Mouse (Mus musculus): Measurements from ENCODE around the gene Hbq1b. TPM values are rescaled to one million over a fixed set of nuclear protein-coding genes. Genes with fewer than 3 reads are reported as not detected.
A peak's percentile ranks its signal among the peaks of the same experiment; 100 is the strongest.
"Not testable (repeated sequence)": the region's sequence is repeated elsewhere in the genome, so short reads cannot be mapped to it uniquely, and the experiment has no call there.

Hbq1b gene
- polyA plus RNA-seq (2015; fragmentation: Nextera tagmentation; extraction: Ambion mirVana), result 3.3 and 4.1 TPM in 2 replicates

DNA sequence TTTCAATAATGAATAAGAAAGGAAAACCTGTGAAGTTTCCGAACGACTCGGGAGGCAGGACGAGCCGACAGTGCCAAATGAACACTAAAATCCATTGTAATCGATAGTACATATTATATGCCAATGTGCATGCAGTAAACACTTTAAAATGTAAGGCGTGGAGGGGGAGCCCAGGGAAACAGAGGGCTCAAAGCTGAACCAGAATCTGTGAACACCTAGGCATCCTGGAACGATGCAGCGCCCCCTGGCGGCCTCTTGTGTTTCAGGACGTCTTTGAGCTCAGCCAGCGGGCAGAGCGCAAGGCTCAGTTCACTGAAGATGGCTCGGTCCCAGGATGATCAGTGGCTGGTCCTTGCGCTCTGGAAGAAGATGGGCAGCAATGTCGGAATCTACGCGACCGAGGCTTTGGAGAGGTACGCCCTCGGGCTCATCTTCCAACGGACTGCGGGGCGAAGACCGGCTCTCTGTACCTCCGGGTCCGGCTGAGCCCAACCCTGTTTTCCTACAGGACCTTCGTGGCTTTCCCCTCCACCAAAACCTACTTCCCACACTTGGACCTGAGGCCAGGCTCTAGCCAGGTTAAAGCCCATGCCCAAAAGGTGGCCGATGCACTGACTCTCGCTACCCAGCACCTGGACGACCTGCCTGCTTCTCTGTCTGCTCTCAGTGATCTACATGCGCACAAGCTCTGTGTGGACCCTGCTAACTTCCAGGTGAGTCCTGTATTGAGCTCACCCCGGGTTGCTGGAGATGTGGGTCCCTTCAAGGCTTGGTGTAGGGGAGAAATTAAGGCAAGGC is at the start of gene Hbq1b:
Gene Hbq1b (plus strand): TSS at position 271 of the 798 bp plus-strand sequence.
- not testable (repeated sequence) for H3K36me3 ChIP-seq (ENCODE audit: control insufficient read depth, insufficient read depth); H3K4me1 ChIP-seq (replicated peaks; ENCODE audit: control insufficient read depth, insufficient read depth, low read length); H3K27me3 ChIP-seq (replicated peaks; ENCODE audit: control insufficient read depth, insufficient read depth, low read length); H3K9me3 ChIP-seq (ENCODE audit: control insufficient read depth, low read length); H3K27ac ChIP-seq (ENCODE audit: low read length)
- peak within 1 kb of the TSS; percentile 32 for H3K4me3 ChIP-seq (replicated peaks; ENCODE audit: low read length)
- H3K4me2 ChIP-seq (ENCODE audit: low read length), result peak within 1 kb of the TSS; percentile 42
- peak; percentile 86 for ATAC-seq
- 20% methylated on average over 30 of the region's 33 CpGs for WGBS
- peak within 1 kb of the TSS; percentile 36; the same call in 1 of the 2 replicates for H3K9ac ChIP-seq (replicated peaks; ENCODE audit: low read depth, low read length)

DNA sequence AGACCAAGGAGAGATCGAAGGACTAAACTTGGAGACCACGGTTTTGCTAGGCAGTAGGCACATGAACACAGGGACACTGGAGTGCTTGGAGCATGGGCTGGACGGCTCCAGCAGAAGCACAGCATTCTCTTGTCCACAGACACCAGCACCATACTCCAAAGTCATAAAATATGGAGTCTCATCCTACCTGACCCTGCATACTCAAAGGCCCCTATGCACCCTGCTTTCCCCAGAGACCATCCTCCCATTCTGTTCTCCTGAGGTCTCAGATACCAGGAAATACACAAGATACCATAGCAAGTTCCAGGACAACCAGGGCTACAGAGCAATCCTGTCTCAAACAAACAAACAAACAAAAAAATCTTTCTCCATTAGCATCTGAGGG is 49.4 kb upstream of the Hbq1b start:
- peaks cover 47% of the 10 kb centered on the region for H3K4me1 ChIP-seq (replicated peaks; ENCODE audit: control insufficient read depth, insufficient read depth, low read length)
- 87% methylated on average over 3 of the region's 3 CpGs for WGBS
- no peaks in the 10 kb centered on the region for H3K9me3 ChIP-seq (ENCODE audit: control insufficient read depth, low read length)
- H3K4me3 ChIP-seq (replicated peaks; ENCODE audit: low read length), result no peak overlapping the region
- no peak overlapping the region for H3K9ac ChIP-seq (replicated peaks; ENCODE audit: low read depth, low read length)
- H3K36me3 ChIP-seq (ENCODE audit: control insufficient read depth, insufficient read depth), result peaks cover 5% of the 10 kb centered on the region
- no peaks in the 10 kb centered on the region for H3K27me3 ChIP-seq (replicated peaks; ENCODE audit: control insufficient read depth, insufficient read depth, low read length)
- H3K27ac ChIP-seq (ENCODE audit: low read length), result peak overlapping the region; percentile 64
- ATAC-seq, result no peak
- H3K4me2 ChIP-seq (ENCODE audit: low read length), result no peak overlapping the region

DNA sequence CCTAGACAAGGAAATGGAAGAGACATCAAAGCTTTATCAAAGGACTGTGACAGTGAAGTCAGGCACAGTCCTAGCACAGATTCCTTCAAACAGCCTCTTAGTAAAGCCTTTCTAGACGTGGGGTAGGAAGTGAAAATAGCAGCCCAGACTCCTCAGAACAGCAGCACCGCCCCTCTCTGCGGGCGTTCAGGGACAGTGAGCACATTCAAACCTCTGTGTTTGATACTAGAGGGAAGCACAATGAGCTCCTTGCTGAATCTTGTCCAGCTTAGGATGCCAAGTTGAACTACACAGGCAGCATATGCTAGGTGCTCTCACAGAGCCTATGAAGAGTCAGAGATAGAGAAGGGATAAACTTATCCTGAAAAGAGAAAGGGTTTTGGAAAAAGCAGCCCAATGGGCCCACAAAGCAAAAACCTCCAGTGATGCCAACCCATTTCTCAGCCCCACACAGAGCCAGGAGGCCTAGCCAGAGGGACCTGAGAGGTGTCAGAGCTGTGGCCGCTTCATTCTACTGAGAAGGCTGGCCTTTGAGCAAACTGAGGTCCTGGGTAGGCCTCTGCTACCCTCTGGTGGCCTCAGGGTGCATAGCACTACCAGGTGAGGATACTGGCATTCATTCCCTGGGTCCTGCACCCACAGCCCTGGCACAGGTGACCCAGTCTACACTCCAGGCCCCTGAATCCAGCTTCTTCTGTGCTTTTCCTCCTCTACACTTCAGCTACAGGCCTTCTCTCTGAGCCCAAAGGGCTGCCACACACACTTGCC is 48.5 kb upstream of the Hbq1b start:
- 62% methylated on average over 5 of the region's 5 CpGs for WGBS
- peaks cover 47% of the 10 kb centered on the region for H3K4me1 ChIP-seq (replicated peaks; ENCODE audit: control insufficient read depth, insufficient read depth, low read length)
- no peak overlapping the region for H3K9ac ChIP-seq (replicated peaks; ENCODE audit: low read depth, low read length)
- peak; percentile 32 for ATAC-seq
- H3K4me2 ChIP-seq (ENCODE audit: low read length), result no peak overlapping the region
- no peak overlapping the region for H3K4me3 ChIP-seq (replicated peaks; ENCODE audit: low read length)
- peaks cover 5% of the 10 kb centered on the region for H3K36me3 ChIP-seq (ENCODE audit: control insufficient read depth, insufficient read depth)
- H3K9me3 ChIP-seq (ENCODE audit: control insufficient read depth, low read length), result no peaks in the 10 kb centered on the region
- no peaks in the 10 kb centered on the region for H3K27me3 ChIP-seq (replicated peaks; ENCODE audit: control insufficient read depth, insufficient read depth, low read length)
- no peak overlapping the region for H3K27ac ChIP-seq (ENCODE audit: low read length)

DNA sequence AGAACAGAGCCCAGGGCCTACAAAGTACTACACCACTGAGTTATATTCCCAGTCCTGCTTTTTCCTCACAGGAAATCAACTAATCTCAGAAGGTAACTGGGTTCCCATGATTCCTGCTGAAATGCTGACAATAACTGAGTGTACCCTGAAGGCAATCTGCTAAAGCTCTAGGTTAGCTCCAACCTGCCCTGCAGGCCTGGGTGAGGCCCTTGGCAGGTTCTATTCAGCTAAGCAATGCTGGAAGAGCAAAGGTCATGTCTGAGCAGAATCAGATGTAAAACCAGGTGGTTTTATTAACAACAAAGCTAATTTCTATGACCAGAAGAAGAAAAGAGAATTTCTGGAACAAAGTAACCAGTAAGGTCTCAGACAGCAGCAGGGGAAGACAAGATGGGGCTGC is 45.4 kb upstream of the Hbq1b start:
- Histone ChIP-seq H3K4me3 (replicated peaks; ENCODE audit: low read length) (no peak overlapping the region), H3K9me3 (ENCODE audit: control insufficient read depth, low read length) (no peaks in the 10 kb centered on the region), H3K9ac (replicated peaks; ENCODE audit: low read depth, low read length) (no peak overlapping the region), H3K27me3 (replicated peaks; ENCODE audit: control insufficient read depth, insufficient read depth, low read length) (no peaks in the 10 kb centered on the region), H3K27ac (ENCODE audit: low read length) (no peak overlapping the region), H3K36me3 (ENCODE audit: control insufficient read depth, insufficient read depth) (peaks cover 8% of the 10 kb centered on the region), H3K4me1 (replicated peaks; ENCODE audit: control insufficient read depth, insufficient read depth, low read length) (peaks cover 19% of the 10 kb centered on the region), H3K4me2 (ENCODE audit: low read length) (no peak overlapping the region)
- no peak for ATAC-seq

DNA sequence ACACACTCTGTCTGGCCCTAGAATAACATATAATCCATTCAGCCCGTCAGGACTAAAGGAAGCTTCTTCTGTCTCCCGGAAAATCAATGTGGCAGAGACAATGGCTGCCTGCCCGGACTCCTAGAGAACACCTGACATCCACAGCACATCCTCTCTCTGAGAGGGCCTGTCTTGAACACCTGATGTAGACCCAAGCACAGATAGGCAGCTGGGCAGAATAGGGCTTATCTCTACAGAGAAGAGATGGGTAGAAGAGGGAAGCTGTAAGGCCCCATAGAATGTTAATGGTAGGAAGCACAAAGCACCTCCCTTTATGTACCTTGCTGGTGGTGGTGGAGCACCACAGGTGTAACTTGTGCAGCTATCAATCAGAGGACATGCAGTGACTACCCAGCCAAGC is 44.6 kb upstream of the Hbq1b start:
- WGBS, result 92% methylated on average over 3 of the region's 3 CpGs
- H3K36me3 ChIP-seq (ENCODE audit: control insufficient read depth, insufficient read depth), result peaks cover 8% of the 10 kb centered on the region

DNA sequence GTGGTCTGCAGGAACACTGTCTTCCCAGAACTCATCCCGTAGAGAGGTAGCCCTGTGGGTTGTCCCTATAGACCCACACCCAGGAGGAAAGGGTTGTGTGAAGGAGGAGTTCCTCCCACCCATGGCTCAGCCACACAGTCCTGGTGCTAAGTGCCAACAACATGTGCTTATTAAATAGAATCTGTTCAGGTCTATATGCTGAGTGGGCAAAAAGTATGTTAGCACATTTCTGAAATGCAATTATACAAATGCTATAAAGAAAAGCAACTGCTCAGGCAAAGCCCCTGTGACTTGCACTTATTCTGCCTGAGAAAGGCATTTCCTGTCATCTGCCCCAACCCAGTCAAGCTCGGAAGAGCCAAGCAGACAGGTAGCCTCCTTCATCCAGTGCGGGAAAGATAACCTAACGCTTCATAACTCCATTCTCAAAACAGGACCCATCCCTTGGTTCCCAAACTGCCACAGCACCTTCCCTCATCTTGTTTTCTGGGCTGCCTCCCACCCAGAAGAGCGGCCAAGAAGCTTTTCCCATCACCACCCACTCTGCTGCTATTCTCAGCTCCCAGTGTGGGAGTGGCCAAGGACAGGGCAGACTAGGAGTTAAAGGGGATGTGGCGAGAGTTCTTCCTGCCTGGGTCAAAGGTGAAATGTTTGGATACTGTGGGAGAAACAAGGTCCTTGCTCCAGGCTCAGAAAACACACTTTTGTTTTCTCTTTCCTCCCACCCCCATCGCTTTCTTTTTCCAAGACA is 43.4 kb upstream of the Hbq1b start:
- no peak for ATAC-seq
- no peaks in the 10 kb centered on the region for H3K27me3 ChIP-seq (replicated peaks; ENCODE audit: control insufficient read depth, insufficient read depth, low read length)
- no peak overlapping the region for H3K27ac ChIP-seq (ENCODE audit: low read length)
- 81% methylated on average over 7 of the region's 7 CpGs for WGBS
- H3K4me3 ChIP-seq (replicated peaks; ENCODE audit: low read length), result no peak overlapping the region
- H3K9me3 ChIP-seq (ENCODE audit: control insufficient read depth, low read length), result no peaks in the 10 kb centered on the region
- peaks cover 13% of the 10 kb centered on the region for H3K36me3 ChIP-seq (ENCODE audit: control insufficient read depth, insufficient read depth)
- no peak overlapping the region for H3K4me2 ChIP-seq (ENCODE audit: low read length)
- H3K4me1 ChIP-seq (replicated peaks; ENCODE audit: control insufficient read depth, insufficient read depth, low read length), result no peaks in the 10 kb centered on the region; the same call in 1 of the 2 replicates
- H3K9ac ChIP-seq (replicated peaks; ENCODE audit: low read depth, low read length), result no peak overlapping the region

More for the DNA sequence above, 44.6 kb upstream of the Hbq1b start:
- H3K9me3 ChIP-seq (ENCODE audit: control insufficient read depth, low read length), result no peaks in the 10 kb centered on the region
- H3K4me3 ChIP-seq (replicated peaks; ENCODE audit: low read length), result no peak overlapping the region
- H3K4me1 ChIP-seq (replicated peaks; ENCODE audit: control insufficient read depth, insufficient read depth, low read length), result peaks cover 11% of the 10 kb centered on the region
- H3K27me3 ChIP-seq (replicated peaks; ENCODE audit: control insufficient read depth, insufficient read depth, low read length), result no peaks in the 10 kb centered on the region
- no peak overlapping the region for H3K4me2 ChIP-seq (ENCODE audit: low read length)
- no peak overlapping the region for H3K9ac ChIP-seq (replicated peaks; ENCODE audit: low read depth, low read length)
- no peak overlapping the region for H3K27ac ChIP-seq (ENCODE audit: low read length)
- ATAC-seq, result no peak

DNA sequence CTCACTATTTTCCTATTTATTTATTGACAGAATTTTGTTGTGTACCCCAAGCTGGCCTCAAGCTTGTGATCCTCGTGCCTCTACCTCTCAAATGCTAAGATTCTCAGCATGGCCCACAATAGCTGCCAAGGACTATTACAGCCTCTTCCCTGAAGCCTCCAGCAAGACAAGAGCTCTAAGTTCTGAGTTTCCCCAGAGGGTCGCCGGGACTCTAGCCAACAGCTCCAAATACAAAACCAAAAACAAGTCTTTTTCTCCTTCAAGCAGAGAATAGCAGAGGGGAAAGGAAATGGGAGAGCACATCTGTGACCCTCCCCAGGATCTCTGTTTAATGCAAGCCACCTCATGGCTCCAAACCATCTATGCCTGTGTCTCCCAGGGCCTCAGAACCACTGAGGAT is 42.7 kb upstream of the Hbq1b start:
- Histone ChIP-seq H3K27ac (ENCODE audit: low read length) (no peak overlapping the region), H3K9ac (replicated peaks; ENCODE audit: low read depth, low read length) (no peak overlapping the region), H3K9me3 (ENCODE audit: control insufficient read depth, low read length) (no peaks in the 10 kb centered on the region), H3K4me1 (replicated peaks; ENCODE audit: control insufficient read depth, insufficient read depth, low read length) (no peaks in the 10 kb centered on the region; the same call in 1 of the 2 replicates), H3K4me2 (ENCODE audit: low read length) (no peak overlapping the region), H3K27me3 (replicated peaks; ENCODE audit: control insufficient read depth, insufficient read depth, low read length) (no peaks in the 10 kb centered on the region), H3K4me3 (replicated peaks; ENCODE audit: low read length) (no peak overlapping the region), H3K36me3 (ENCODE audit: control insufficient read depth, insufficient read depth) (peaks cover 13% of the 10 kb centered on the region)
- WGBS, result 76% methylated on average over 3 of the region's 3 CpGs
- ATAC-seq, result no peak

DNA sequence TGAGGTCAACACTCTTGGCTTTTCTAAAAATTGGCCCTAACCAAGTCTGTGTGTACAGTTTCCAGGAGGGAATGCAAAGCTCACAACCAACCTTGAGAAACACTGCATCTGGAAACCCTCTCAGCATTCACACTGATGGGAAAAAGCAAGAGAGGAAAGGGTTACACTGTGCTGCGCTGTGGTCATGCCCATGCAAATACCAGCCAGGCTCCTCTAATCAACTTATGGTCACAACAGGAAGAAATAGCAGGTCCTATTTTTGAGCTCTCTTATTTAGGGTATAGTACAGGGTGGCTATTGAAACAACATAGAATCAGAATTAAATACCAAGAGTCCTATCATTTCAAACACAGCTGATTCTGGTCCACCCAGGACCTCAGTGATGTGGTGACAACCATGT is 42.1 kb upstream of the Hbq1b start:
- Histone ChIP-seq H3K4me2 (ENCODE audit: low read length) (no peak overlapping the region), H3K36me3 (ENCODE audit: control insufficient read depth, insufficient read depth) (peaks cover 13% of the 10 kb centered on the region), H3K9me3 (ENCODE audit: control insufficient read depth, low read length) (no peaks in the 10 kb centered on the region), H3K4me1 (replicated peaks; ENCODE audit: control insufficient read depth, insufficient read depth, low read length) (no peaks in the 10 kb centered on the region; the same call in 1 of the 2 replicates), H3K27me3 (replicated peaks; ENCODE audit: control insufficient read depth, insufficient read depth, low read length) (no peaks in the 10 kb centered on the region), H3K9ac (replicated peaks; ENCODE audit: low read depth, low read length) (no peak overlapping the region), H3K4me3 (replicated peaks; ENCODE audit: low read length) (no peak overlapping the region), H3K27ac (ENCODE audit: low read length) (no peak overlapping the region)
- WGBS, result 96% methylated on average over 1 of the region's 1 CpGs
- ATAC-seq, result no peak

DNA sequence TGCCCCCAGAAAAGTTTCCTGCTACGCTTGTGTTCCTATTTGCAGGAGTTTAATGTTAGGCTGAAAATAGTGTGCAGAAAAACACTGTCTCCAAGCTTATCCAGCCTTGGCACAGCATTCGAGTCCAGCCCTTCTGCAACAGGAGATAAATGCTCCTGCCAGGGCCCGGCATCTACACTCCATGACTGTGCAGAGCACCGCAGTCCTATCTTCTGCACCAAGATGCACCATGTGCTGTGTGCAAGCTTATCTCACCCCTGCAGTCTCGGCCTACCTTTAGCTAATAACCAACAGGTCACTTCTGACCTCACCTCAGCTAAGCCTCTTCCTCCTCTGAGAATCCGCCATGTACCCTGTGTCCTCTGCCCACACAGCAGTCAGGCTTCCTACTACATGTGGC is 41.2 kb upstream of the Hbq1b start:
- Histone ChIP-seq H3K4me2 (ENCODE audit: low read length) (no peak overlapping the region), H3K9ac (replicated peaks; ENCODE audit: low read depth, low read length) (no peak overlapping the region), H3K4me1 (replicated peaks; ENCODE audit: control insufficient read depth, insufficient read depth, low read length) (no peaks in the 10 kb centered on the region; the same call in 1 of the 2 replicates), H3K27me3 (replicated peaks; ENCODE audit: control insufficient read depth, insufficient read depth, low read length) (no peaks in the 10 kb centered on the region), H3K27ac (ENCODE audit: low read length) (no peak overlapping the region), H3K9me3 (ENCODE audit: control insufficient read depth, low read length) (no peaks in the 10 kb centered on the region), H3K4me3 (replicated peaks; ENCODE audit: low read length) (no peak overlapping the region), H3K36me3 (ENCODE audit: control insufficient read depth, insufficient read depth) (peaks cover 12% of the 10 kb centered on the region)
- ATAC-seq, result no peak
- WGBS, result 95% methylated on average over 6 of the region's 6 CpGs

Measured in forebrain, embryonic 16.5 days (tissue).